Mouse (Mus musculus) brain, embryonic 14.5 days (tissue): ENCODE measurements at regions not wholly inside any gene's neighbourhood (a gene's known extent, or its start where the extent isn't known, plus 50 kb on each side); places are given as distances from the start of the nearest gene placed in this dataset.

Experiments used
- CTCF ChIP-seq: fragments of 200-500 bp; IDR thresholded peaks from 2 replicates; pipeline ENCODE4 v1.5.1; 2012; ENCODE audit warnings: inconsistent platforms, mild to moderate bottlenecking, moderate library complexity, borderline replicate concordance; ENCODE audit not compliant: insufficient read depth, insufficient read length; ENCODE audit errors: extremely low read depth
- POLR2A ChIP-seq: fragments of 200-500 bp; IDR thresholded peaks from 2 replicates; pipeline ENCODE4 v1.6.1; 2012; ENCODE audit warnings: mild to moderate bottlenecking, inconsistent platforms, borderline replicate concordance; ENCODE audit not compliant: poor library complexity, insufficient read depth, insufficient read length, severe bottlenecking; ENCODE audit errors: extremely low read depth

DNA sequence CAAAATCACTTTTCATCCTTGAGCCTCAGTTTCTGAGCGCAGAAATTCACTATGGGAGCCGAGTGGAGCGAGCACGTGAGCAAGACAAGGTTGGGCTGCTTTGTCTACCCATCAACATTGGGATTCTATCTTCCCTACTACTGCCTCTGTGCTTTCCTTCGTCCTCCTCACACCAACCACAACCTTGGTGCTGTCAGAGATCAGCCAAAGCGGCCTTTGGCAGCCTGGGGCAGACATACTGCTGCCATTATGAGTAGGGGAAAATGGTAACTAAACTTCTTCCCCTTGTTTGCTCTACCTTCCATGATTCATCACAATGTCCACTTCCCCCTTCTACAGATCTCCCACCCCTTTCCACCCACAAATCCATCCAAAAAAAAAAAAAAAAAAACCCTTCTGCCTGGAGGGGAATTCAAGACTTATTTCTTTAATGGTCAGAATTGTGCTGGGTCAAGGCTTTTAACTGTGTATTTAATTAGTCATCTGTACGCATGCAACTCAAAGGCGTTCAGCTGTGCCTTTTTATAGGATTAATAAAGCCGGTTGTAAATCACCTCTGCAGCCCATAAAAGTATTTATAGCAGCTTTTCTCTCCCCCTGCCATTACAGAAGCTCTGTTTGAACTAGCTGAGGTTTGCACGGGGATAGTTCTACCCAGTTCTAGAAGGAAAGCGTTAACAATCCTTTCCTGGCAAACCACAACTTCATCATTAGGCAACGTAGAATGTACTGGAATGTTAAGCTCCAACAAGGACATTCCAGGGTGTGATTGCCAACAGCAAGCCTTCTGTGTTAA is 340.4 kb downstream of the Pik3r1 start:
- TF ChIP-seq POLR2A, result no peak
- no peak for TF ChIP-seq CTCF
